Mouse (Mus musculus) megakaryocyte, embryonic 14.5 days (primary cell): ENCODE measurements around the gene Nudt9. TPM values are rescaled to one million over a fixed set of nuclear protein-coding genes. Genes with fewer than 3 reads are reported as not detected.

Experiments used
- H3K27me3 ChIP-seq: replicated peaks from 2 replicates; pipeline ENCODE3; 2012; ENCODE audit warnings: inconsistent platforms
- H3K36me3 ChIP-seq: replicated peaks from 2 replicates; pipeline ENCODE3; 2012; ENCODE audit warnings: low read length, inconsistent platforms, mixed read lengths
- H3K4me1 ChIP-seq: 2 replicates; pipeline ENCODE4 v1.6.1; 2012; ENCODE audit warnings: inconsistent platforms
- H3K4me3 ChIP-seq: replicated peaks from 2 replicates; pipeline ENCODE3; 2012; ENCODE audit warnings: moderate library complexity, mild to moderate bottlenecking, inconsistent platforms
- H3K9me3 ChIP-seq: 2 replicates; pipeline ENCODE4 v1.6.1; 2012; ENCODE audit warnings: inconsistent platforms
- FLI1 ChIP-seq: IDR thresholded peaks from 2 replicates; pipeline ENCODE4 v1.6.1; 2012; ENCODE audit warnings: low read length, inconsistent platforms, mixed read lengths
- GATA1 ChIP-seq: IDR thresholded peaks from 3 replicates; pipeline ENCODE4 v1.6.1; 2012; ENCODE audit warnings: mixed read lengths, low read length, inconsistent platforms, borderline replicate concordance
- polyA plus RNA-seq: library from polyadenylated mRNA; stranded (reverse); fragments of >175 nt; gene quantifications from 2 replicates; pipeline ENCODE4 v1.2.3, GENCODE M21; 2012; ENCODE audit warnings: low replicate concordance; ENCODE audit not compliant: insufficient read depth

Gene Nudt9
- polyA plus RNA-seq, 1 experiment, result 101 TPM

DNA sequence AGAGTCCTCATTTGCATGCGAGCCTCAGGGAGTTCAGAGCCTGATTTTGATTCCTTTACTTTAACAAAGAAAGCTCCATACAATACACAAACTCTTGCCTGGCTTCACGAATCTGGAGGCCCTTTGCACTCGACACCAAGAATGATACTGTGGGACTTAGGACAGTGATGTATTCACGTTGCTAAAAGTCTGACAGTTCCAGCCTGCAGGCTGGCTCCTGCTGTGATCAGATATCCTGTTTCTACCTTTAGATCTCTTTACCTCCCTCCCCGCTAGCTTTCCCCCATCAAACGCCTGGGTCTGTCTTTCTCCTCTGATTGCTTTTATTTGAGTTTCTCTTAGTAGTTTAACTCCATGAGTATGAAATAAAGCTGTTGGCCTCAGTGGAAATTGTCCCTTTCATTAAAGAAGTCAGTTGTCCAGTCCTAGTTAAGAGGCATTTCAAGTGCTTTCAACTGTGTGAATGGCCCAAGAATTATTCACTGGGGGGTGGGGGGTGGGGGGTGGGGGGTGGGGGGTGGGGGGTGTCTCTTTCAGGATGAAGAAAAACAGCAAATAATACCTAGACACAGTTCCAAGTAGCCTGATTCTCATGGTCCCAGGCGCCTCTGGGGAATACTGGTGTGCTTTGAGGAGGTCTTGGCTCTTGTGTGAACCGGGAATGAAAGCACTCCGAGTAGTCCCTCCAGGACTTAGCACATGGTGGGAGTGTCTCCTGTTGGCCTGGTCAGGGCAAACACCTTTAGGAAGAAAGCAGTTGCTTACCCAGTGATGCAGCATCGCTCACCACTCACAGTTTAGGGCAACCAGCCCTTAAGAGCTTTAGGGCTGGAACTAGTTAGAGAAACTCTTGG is 55.8 kb downstream of the Nudt9 start:
- TF ChIP-seq GATA1 (no peak), FLI1 (no peak)
- Histone ChIP-seq H3K4me1 (peaks cover 6% of the 10 kb centered on the region; the same call in 1 of the 2 replicates), H3K36me3 (no peaks in the 10 kb centered on the region), H3K9me3 (no peaks in the 10 kb centered on the region), H3K4me3 (no peak overlapping the region), H3K27me3 (peaks cover 4% of the 10 kb centered on the region)

DNA sequence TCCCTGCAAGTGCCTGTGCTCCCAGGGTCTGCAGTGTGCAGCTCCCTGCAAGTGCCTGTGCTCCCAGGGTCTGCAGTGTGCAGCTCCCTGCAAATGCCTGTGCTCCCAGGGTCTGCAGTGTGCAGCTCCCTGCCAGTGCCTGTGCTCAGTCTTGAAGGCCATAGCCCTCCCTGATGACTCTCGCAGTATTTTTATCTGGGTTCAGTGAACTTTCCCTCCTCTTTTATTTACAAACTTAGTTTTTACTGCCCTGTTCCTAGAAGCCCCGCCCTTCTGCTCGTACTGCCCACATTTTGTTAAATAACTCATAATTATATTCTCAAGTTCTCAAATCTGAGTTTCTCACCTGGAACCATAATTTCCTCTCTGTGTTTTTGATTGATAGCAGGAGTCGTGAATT is 57.1 kb downstream of the Nudt9 start:
- Histone ChIP-seq H3K4me3 (no peak overlapping the region), H3K27me3 (peaks cover 7% of the 10 kb centered on the region), H3K4me1 (peaks cover 3% of the 10 kb centered on the region; the same call in 1 of the 2 replicates), H3K9me3 (no peaks in the 10 kb centered on the region), H3K36me3 (no peaks in the 10 kb centered on the region)
- TF ChIP-seq FLI1 (no peak), GATA1 (no peak)

DNA sequence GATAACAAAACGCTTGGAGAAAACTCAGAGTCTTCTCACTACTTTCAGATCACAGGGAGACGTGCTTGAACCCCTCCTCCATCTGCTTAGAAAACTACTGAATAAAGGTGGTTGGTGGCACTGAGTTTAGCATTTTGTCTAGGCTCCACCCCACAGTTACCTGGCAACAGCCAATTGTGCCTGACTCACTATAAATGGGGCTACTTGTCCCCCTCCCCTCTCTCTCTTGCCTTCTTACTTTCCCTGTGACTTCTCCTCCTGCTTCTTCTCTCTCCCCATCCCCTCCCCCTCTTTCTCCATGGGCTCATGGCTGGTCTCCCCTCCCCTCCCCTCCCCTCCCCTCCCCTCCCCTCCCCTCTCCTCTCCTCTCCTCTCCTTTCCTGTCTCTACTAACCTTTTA is 58.0 kb downstream of the Nudt9 start:
- no peaks in the 10 kb centered on the region for H3K36me3 ChIP-seq
- H3K9me3 ChIP-seq, result no peaks in the 10 kb centered on the region
- H3K4me3 ChIP-seq, result no peak overlapping the region
- no peaks in the 10 kb centered on the region for H3K4me1 ChIP-seq
- peaks cover 12% of the 10 kb centered on the region for H3K27me3 ChIP-seq
- TF ChIP-seq FLI1 (no peak), GATA1 (no peak)

DNA sequence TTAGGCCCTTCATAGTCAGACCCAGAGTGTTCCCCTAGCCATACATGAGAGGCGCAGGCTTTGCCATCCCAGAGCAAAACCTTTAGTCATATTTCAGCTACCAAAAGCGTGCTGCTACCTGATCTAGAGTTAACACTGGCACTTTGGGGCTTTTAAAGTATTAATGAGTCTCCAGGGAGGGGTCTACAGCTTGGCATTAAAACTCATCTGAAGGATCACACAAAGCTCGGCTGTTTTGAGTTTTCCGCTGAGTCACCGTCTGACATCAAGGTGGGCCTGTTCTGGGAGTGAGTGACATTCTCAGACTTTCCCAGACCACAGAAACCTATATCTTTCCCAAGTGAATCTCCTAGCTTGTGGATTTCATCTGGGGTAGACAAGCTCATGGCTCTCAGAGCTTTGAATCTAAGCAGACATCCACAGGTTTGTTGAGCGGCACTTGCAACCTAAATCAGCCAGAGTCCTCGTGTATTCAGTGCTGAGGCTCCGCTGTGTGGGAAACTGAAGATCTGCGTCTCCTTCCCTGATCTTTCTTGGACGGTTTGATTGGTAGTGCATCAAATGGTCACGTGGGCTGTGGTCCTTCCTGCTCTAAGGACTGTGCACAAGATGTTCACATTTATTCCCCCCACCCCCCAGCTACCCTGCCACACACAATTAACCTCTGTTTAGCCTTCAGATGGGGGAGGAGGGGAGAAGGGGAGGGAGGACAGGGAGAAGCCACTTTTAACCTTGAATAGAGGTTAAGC is 62.2 kb downstream of the Nudt9 start:
- Histone ChIP-seq H3K4me3 (no peak overlapping the region), H3K27me3 (peaks cover 31% of the 10 kb centered on the region), H3K9me3 (no peaks in the 10 kb centered on the region), H3K4me1 (peaks cover 10% of the 10 kb centered on the region), H3K36me3 (no peaks in the 10 kb centered on the region)
- TF ChIP-seq GATA1 (no peak), FLI1 (no peak)

DNA sequence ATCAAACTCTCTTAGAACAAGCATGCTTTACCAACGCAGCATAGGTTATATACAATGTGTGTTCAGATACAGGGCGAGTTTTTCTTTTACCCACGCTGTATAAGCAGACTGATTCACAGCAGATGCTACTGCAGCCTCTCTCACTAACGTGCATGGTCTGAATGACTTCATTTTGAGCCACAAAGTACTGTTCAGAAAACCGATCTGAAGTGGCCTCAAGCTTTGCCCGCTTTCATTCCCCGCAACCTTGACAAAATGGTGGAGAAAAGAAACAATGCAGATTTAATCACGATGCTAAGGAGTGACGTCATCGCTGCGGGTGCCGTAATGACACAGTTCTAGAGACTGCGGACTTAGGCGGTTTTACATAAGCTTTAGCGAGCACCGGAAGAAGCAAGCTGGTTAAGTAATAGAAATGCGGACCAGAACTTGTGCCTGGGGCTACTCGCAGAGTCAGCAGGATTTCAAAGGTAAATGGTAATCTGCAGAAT is 62.8 kb downstream of the Nudt9 start:
- TF ChIP-seq GATA1, result no peak
- Histone ChIP-seq H3K36me3 (no peaks in the 10 kb centered on the region), H3K4me3 (no peak overlapping the region), H3K4me1 (peaks cover 10% of the 10 kb centered on the region), H3K27me3 (peaks cover 37% of the 10 kb centered on the region), H3K9me3 (no peaks in the 10 kb centered on the region)

DNA sequence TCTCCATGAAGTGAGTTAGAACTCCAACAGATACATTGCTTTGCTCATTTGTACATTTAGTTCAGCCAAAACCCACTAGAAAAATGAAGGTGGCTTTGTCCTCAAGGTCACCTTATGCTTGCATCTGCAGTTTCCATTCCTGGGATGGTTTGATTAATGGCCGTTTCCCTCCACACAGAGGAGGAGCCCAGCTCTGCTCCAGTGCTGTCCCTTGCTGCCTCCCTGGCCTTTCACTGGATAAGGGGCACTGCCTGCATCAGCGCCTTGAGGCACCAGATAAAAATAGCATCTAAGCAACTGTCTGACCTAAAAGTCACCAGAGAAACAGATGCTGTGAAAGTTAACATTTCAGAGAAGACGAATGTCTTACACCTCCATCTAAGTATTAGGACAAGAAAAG is 63.4 kb downstream of the Nudt9 start:
- Histone ChIP-seq H3K27me3 (peaks cover 37% of the 10 kb centered on the region), H3K4me1 (peaks cover 10% of the 10 kb centered on the region), H3K4me3 (no peak overlapping the region), H3K36me3 (no peaks in the 10 kb centered on the region), H3K9me3 (no peaks in the 10 kb centered on the region)
- TF ChIP-seq GATA1 (no peak), FLI1 (no peak)

DNA sequence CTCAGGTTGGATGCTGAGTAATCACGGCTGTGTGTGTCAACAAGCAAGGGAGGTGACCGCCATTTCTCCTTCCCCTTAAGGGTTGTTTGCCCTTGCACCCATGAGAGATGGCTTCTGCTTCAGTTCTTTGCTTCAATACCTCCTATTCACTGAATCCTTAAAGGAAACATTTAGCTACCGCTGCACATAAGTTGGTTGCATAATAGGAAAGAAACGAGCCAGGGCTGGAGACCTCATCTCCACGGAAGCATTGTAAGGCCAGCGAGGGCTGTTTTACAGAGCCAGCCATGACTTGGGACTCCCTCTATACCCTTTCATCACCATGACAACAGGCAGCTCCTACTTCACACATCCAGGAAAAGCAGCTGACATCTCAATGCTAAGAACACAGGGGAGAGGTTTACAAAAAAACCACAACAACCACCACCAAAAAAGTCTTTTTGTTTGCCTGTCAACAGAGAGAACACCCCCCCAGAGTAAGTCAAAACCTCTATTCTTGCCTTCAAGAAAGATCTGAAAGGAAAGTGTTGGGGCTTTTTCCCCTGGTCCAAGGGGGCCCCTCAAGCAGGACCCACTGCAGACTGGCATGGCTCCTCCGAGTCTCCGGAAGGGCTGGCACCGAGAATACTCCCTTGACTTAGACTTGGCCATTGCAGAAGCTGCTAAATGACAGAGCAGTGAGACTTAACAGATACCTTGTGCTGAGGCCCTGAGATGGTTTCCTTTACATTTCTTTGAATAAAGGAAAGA is 64.2 kb downstream of the Nudt9 start:
- Histone ChIP-seq H3K4me3 (no peak overlapping the region), H3K27me3 (peaks cover 40% of the 10 kb centered on the region), H3K9me3 (no peaks in the 10 kb centered on the region), H3K36me3 (no peaks in the 10 kb centered on the region), H3K4me1 (peaks cover 10% of the 10 kb centered on the region)
- TF ChIP-seq GATA1, result no peak
- no peak for TF ChIP-seq FLI1

DNA sequence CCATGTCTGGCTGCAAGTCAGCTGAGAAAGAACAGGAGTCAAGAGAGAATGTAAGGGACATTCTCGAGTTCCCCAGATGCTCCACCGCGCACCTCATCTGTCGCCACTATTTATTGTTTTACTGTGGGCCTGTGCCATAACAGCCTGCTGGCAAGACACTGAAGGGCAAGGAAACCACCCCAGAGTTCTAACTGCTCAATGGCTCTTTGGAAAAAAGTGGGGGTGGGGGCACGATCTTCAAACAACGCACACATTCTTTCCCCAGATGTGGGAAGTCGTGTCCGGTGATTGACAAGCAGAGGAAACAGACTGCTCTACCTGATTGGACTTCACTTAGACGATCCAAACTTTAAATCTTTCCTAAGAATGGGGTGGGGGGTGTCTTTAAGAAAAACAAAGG is 65.9 kb downstream of the Nudt9 start:
- Histone ChIP-seq H3K9me3 (no peaks in the 10 kb centered on the region), H3K4me1 (peaks cover 10% of the 10 kb centered on the region), H3K27me3 (peaks cover 37% of the 10 kb centered on the region), H3K36me3 (no peaks in the 10 kb centered on the region), H3K4me3 (no peak overlapping the region)
- TF ChIP-seq FLI1 (no peak), GATA1 (no peak)

DNA sequence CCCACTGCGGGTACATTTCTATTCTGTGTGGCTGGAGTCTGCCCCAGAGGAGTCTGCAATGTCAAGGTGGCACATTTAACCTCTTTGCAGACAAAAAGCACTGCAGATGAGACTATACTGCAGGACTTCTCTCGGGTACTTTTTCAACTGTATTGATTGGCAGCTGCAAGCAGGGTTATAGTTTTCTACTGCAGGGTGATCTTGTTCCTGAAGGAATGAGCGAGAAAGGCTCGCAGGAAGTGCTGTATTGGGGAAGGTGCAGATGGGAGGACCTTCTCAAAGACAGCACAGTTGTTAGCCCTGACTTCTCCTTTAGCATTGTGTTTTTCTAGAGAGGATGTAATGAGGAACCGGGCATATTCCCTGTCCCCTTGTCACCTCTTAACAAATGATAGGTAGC is 66.4 kb downstream of the Nudt9 start:
- no peak for TF ChIP-seq GATA1
- TF ChIP-seq FLI1, result no peak
- Histone ChIP-seq H3K27me3 (peaks cover 36% of the 10 kb centered on the region), H3K4me1 (peaks cover 10% of the 10 kb centered on the region), H3K9me3 (no peaks in the 10 kb centered on the region), H3K4me3 (no peak overlapping the region), H3K36me3 (no peaks in the 10 kb centered on the region)
